ENCODE assay signal across 10 mouse cellular contexts in genomic region chr4:155171961-155172533, GRCm38 (mm10). TPM values are rescaled to one million over a fixed set of nuclear protein-coding genes. Genes with fewer than 3 reads are reported as not detected.
DNase-seq lines count a peak whose midpoint lies in the region; ATAC-seq and TF ChIP-seq lines count a peak whose summit lies in the region.
"Had no signal": no experiment of that assay in that cellular context is flagged by ENCODE, and none has a peak within 500 bp of the region (broad histone marks: within the 10 kb centered on the region; RNA-seq: fewer than 3 reads in every experiment).

No protein-coding gene starts in this region.

- H3K36me3 ChIP-seq in heart, embryonic 13.5 days = peaks cover 3% of the 10 kb centered on the region; the same call in 1 of the 2 replicates
- H3K36me3 ChIP-seq in intestine, embryonic 16.5 days (ENCODE audit: control insufficient read depth, insufficient read depth, low read length) = no peaks in the 10 kb centered on the region
- no peaks in the 10 kb centered on the region for H3K36me3 ChIP-seq in stomach, postnatal 0 days (ENCODE audit: control insufficient read depth, insufficient read depth, low read length)

- peak overlapping the region; percentile 56 for H3K4me2 ChIP-seq in heart, embryonic 13.5 days
- H3K4me2 ChIP-seq in intestine, embryonic 16.5 days (ENCODE audit: low read depth, low read length) = no peak overlapping the region
- H3K4me2 ChIP-seq in stomach, postnatal 0 days (replicated peaks; ENCODE audit: low read depth) = no peak overlapping the region

- no peak for TF ChIP-seq CTCF in stomach, postnatal 0 days (IDR thresholded peaks at IDR 0.05; ENCODE audit: low read depth)

- 69% methylated on average over 5 of the region's 5 CpGs for WGBS in heart, embryonic 13.5 days
- WGBS in intestine, embryonic 16.5 days = 76% methylated on average over 5 of the region's 5 CpGs
- WGBS in stomach, postnatal 0 days = 64% methylated on average over 5 of the region's 5 CpGs

- H3K4me3 ChIP-seq in heart, embryonic 13.5 days = no peak overlapping the region
- H3K4me3 ChIP-seq in intestine, embryonic 16.5 days (ENCODE audit: low read length) = no peak overlapping the region
- no peak overlapping the region for H3K4me3 ChIP-seq in stomach, postnatal 0 days (ENCODE audit: low read depth, low read length)
- H3K4me3 ChIP-seq: megakaryocyte, embryonic 14.5 days had no signal

- peak overlapping the region; percentile 95 for H3K27ac ChIP-seq in heart, embryonic 13.5 days (replicated peaks)
- H3K27ac ChIP-seq in intestine, embryonic 16.5 days (ENCODE audit: low read length) = no peak overlapping the region
- H3K27ac ChIP-seq in stomach, postnatal 0 days (replicated peaks) = peak overlapping the region; percentile 97

- TF ChIP-seq EP300 in stomach, postnatal 0 days (optimal IDR thresholded peaks at IDR 0.05) = no peak

- peaks cover 96% of the 10 kb centered on the region for H3K4me1 ChIP-seq in heart, embryonic 13.5 days
- H3K4me1 ChIP-seq in intestine, embryonic 16.5 days (ENCODE audit: control insufficient read depth, insufficient read depth, low read length) = peaks cover 74% of the 10 kb centered on the region
- H3K4me1 ChIP-seq in stomach, postnatal 0 days (replicated peaks; ENCODE audit: control insufficient read depth, insufficient read depth) = peaks cover 36% of the 10 kb centered on the region

- no peak for DNase-seq in heart, adult 9 months (ENCODE audit: low spot score in 2 of 2)
- peak; percentile 77 for DNase-seq in right cerebral cortex, adult 18-20 months
- DNase-seq in right cerebral cortex, postnatal 4 days = no peak
- no peak for DNase-seq in stomach, postnatal 0 days (ENCODE audit: low spot score)
- no peak for DNase-seq in gastrocnemius, adult 8-10 months (ENCODE audit: low spot score in 2 of 2)
- no peak for DNase-seq in gastrocnemius, postnatal 10 days
- DNase-seq: kidney, postnatal 14 days had no signal

- no peak for ATAC-seq in heart, embryonic 13.5 days (ENCODE audit: extremely low read depth, insufficient number of reproducible peaks, low FRiP score, low TSS enrichment)
- ATAC-seq in intestine, embryonic 16.5 days = no peak
- ATAC-seq in stomach, postnatal 0 days (ENCODE audit: low FRiP score, low TSS enrichment) = no peak

- no peaks in the 10 kb centered on the region for H3K27me3 ChIP-seq in heart, embryonic 13.5 days (replicated peaks)
- H3K27me3 ChIP-seq in intestine, embryonic 16.5 days (replicated peaks; ENCODE audit: control insufficient read depth, insufficient read depth, low read length) = no peaks in the 10 kb centered on the region
- H3K27me3 ChIP-seq in stomach, postnatal 0 days (ENCODE audit: control insufficient read depth, insufficient read depth, low read length) = no peaks in the 10 kb centered on the region
- H3K27me3 ChIP-seq: megakaryocyte, embryonic 14.5 days had no signal

- H3K9me3 ChIP-seq in heart, embryonic 13.5 days = no peaks in the 10 kb centered on the region
- no peaks in the 10 kb centered on the region for H3K9me3 ChIP-seq in intestine, embryonic 16.5 days (ENCODE audit: control insufficient read depth, low read length)
- H3K9me3 ChIP-seq in stomach, postnatal 0 days (ENCODE audit: control insufficient read depth, low read length) = no peaks in the 10 kb centered on the region
- H3K9me3 ChIP-seq: megakaryocyte, embryonic 14.5 days had no signal

- H3K9ac ChIP-seq in heart, embryonic 13.5 days = peak overlapping the region; percentile 73
- H3K9ac ChIP-seq in intestine, embryonic 16.5 days (ENCODE audit: low read depth, low read length) = 0 out of 2 replicates have a peak overlapping the region, but pooled peaks have one; percentile 35
- H3K9ac ChIP-seq in stomach, postnatal 0 days (ENCODE audit: low read length) = no peak overlapping the region

RNA-seq across cellular contexts. Expression of gene Ski, which starts 50.3 kb away (rescaled TPM):
- 10.1 and 10.2 TPM in 2 replicates for polyA plus RNA-seq in heart, embryonic 13.5 days (2015; fragmentation: Nextera tagmentation; extraction: Ambion mirVana)
- 11.4 and 11.7 TPM in 2 replicates for polyA plus RNA-seq in intestine, embryonic 16.5 days (2015; fragmentation: Nextera tagmentation; extraction: Ambion mirVana)
- polyA plus RNA-seq in stomach, postnatal 0 days (2015; fragmentation: Nextera tagmentation; extraction: Ambion mirVana) = 9.7 and 10.8 TPM in 2 replicates
- total RNA-seq in gastrocnemius, adult 8-10 months (2022) = 10 to 100 TPM; 25.8 to 29.6 (median 28.3) TPM
- 10 to 100 TPM; 68.1 to 79.6 TPM for total RNA-seq in gastrocnemius, postnatal 10 days (2021)
